Mouse (Mus musculus) lung, postnatal 0 days (tissue): ENCODE results near the gene Cby1. TPM values are rescaled to one million over a fixed set of nuclear protein-coding genes. Genes with fewer than 3 reads are reported as not detected.

ENCODE experiments used
- ATAC-seq: fragments of 200-750 bp; cut with Nextera tagmentation; 2 replicates; pipeline ENCODE4 v1.8.0; 2017; ENCODE audit warnings: moderate library complexity
- DNase-seq: peaks from one replicate; pipeline ENCODE4 v3.0.0-alpha.2; 2016; ENCODE audit warnings: low spot score
- H3K27ac ChIP-seq: fragments of 300-500 bp; sonication (generic); 2 replicates; pipeline ENCODE4 v1.5.1; 2014; ENCODE audit warnings: antibody characterized with exemption, mild to moderate bottlenecking, low read length, mixed read lengths
- H3K27me3 ChIP-seq: fragments of 300-500 bp; sonication (generic); replicated peaks from 2 replicates; pipeline ENCODE4 v1.6.1; 2014; ENCODE audit warnings: low read length, mixed read lengths; ENCODE audit not compliant: insufficient read depth
- H3K36me3 ChIP-seq: fragments of 300-500 bp; sonication (generic); 2 replicates; pipeline ENCODE4 v1.6.1; 2014; ENCODE audit warnings: low read length, mixed read lengths; ENCODE audit not compliant: insufficient read depth
- H3K4me1 ChIP-seq: fragments of 300-500 bp; sonication (generic); 2 replicates; pipeline ENCODE4 v1.6.1; 2014; ENCODE audit warnings: antibody characterized with exemption, low read depth, low read length, mixed read lengths; ENCODE audit not compliant: insufficient read depth
- H3K4me2 ChIP-seq: fragments of 300-500 bp; sonication (generic); replicated peaks from 2 replicates; pipeline ENCODE4 v1.6.1; 2014; ENCODE audit warnings: low read depth, mild to moderate bottlenecking, low read length, moderate library complexity, mixed read lengths
- H3K4me3 ChIP-seq: fragments of 300-500 bp; sonication (generic); 2 replicates; pipeline ENCODE4 v1.5.1; 2014; ENCODE audit warnings: low read depth, low read length
- H3K9ac ChIP-seq: fragments of 300-500 bp; sonication (generic); replicated peaks from 2 replicates; pipeline ENCODE4 v1.6.1; 2014; ENCODE audit warnings: low read depth, mild to moderate bottlenecking
- H3K9me3 ChIP-seq: fragments of 300-500 bp; sonication (generic); 2 replicates; pipeline ENCODE4 v1.6.1; 2016; ENCODE audit warnings: low read length, mixed read lengths
- CTCF ChIP-seq: IDR thresholded peaks from 2 replicates; pipeline ENCODE4 v1.5.1; 2016; ENCODE audit warnings: antibody characterized with exemption, mild to moderate bottlenecking
- EP300 ChIP-seq: IDR thresholded peaks from 2 replicates; pipeline ENCODE4 v1.6.1; 2016; ENCODE audit warnings: antibody characterized with exemption, mild to moderate bottlenecking, control low read depth
- WGBS: fragments of 180-500 bp; shearing (Covaris S2); extraction: QIAGEN DNeasy Blood & Tissue Kit; methylation state at CpG from one replicate; pipeline ENCODE4 v1.1.7; 2014; 5-methylcytosine and 5-hydroxymethylcytosine counted together
- polyA plus RNA-seq: library from polyadenylated mRNA; unstranded; fragments of >200 nt; fragmentation: Nextera tagmentation; extraction: Ambion mirVana; gene quantifications from 2 replicates; pipeline ENCODE4 v1.2.1, GENCODE M21; 2015

The Cby1 gene
- polyA plus RNA-seq, 1 experiment from 2014 or later: 45.3 TPM

DNA sequence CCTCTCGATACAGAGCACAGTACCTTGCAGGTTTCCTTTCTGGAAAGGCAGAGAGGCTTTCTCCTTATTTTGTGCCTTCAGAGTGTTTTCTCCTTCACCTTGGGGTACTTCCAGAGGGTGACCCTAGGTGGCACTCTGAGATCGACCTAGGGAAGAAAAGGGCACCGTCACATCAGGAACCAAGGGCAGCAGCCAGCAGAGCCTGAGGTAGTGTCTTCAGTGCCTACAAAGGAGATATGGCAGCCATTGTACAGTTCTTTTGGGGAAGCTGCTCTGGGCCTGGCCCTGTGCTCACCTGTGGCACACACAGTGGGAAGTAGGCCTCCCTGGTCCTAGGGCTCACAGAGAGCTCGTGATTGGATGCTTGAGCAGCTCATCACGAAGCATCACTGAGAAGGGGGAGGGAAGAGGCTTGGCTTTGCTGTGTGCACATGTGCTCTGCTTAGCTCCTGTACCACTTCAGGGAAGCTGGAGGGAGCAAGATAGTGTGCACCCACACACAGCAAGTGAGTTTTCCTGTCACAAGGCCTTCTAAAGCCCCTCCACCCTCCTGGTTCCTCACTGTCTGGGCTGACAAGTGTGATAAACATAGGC, 49.3 kb downstream of the Cby1 start:
- no peaks in the 10 kb centered on the region for H3K9me3 ChIP-seq
- no peak for TF ChIP-seq EP300
- TF ChIP-seq CTCF: no peak
- no peak overlapping the region for H3K9ac ChIP-seq
- WGBS: 90% methylated on average over 5 of the region's 5 CpGs
- peaks cover 20% of the 10 kb centered on the region; the same call in 1 of the 2 replicates for H3K36me3 ChIP-seq
- H3K4me1 ChIP-seq: no peaks in the 10 kb centered on the region
- no peak overlapping the region for H3K4me3 ChIP-seq
- DNase-seq: no peak
- H3K27me3 ChIP-seq: no peaks in the 10 kb centered on the region
- no peak overlapping the region for H3K4me2 ChIP-seq
- H3K27ac ChIP-seq: no peak overlapping the region
- ATAC-seq: no peak

- H3K9me3 ChIP-seq: no peaks in the 10 kb centered on the region
- H3K4me3 ChIP-seq: no peak overlapping the region
- ATAC-seq (no peak), DNase-seq (no peak)
- 89% methylated on average over 7 of the region's 7 CpGs for WGBS
- H3K9ac ChIP-seq: no peak overlapping the region
- H3K4me1 ChIP-seq: no peaks in the 10 kb centered on the region
- H3K27me3 ChIP-seq: no peaks in the 10 kb centered on the region
- H3K4me2 ChIP-seq: no peak overlapping the region
- peaks cover 30% of the 10 kb centered on the region for H3K36me3 ChIP-seq
- TF ChIP-seq CTCF (no peak), EP300 (no peak)
- H3K27ac ChIP-seq: no peak overlapping the region
These were observed 56.6 kb downstream of the Cby1 start for GRCm38 (mm10) chr15:79715646-79716045.

- TF ChIP-seq EP300 (no peak), CTCF (no peak)
- DNase-seq (no peak), ATAC-seq (no peak)
- no peak overlapping the region for H3K4me3 ChIP-seq
- 93% methylated on average over 6 of the region's 6 CpGs for WGBS
- H3K9ac ChIP-seq: no peak overlapping the region
- H3K36me3 ChIP-seq: peaks cover 29% of the 10 kb centered on the region
- H3K27me3 ChIP-seq: no peaks in the 10 kb centered on the region
- no peaks in the 10 kb centered on the region for H3K9me3 ChIP-seq
- no peak overlapping the region for H3K27ac ChIP-seq
- H3K4me2 ChIP-seq: no peak overlapping the region
- no peaks in the 10 kb centered on the region for H3K4me1 ChIP-seq
These were observed 57.7 kb downstream of the Cby1 start for GRCm38 (mm10) chr15:79716710-79717109.

Other genes with a start within 250 kb of the Cby1 start
- gene Csnk1e, start 203.6 kb upstream of the Cby1 start, polyA plus RNA-seq: 67.2 and 72.4 TPM in 2 replicates
- gene Kcnj4, start 154.0 kb upstream of the Cby1 start, polyA plus RNA-seq: not detected in 2 replicates
- 54.3 and 64.5 TPM in 2 replicates for gene Kdelr3, start 142.8 kb upstream of the Cby1 start, polyA plus RNA-seq
- gene Ddx17, start 112.5 kb upstream of the Cby1 start, polyA plus RNA-seq: 28.3 and 39.6 TPM in 2 replicates
- 0.90 and 1.2 TPM in 2 replicates for gene Dmc1, start 54.1 kb upstream of the Cby1 start, polyA plus RNA-seq
- 1.2 and 1.3 TPM in 2 replicates for gene Fam227a, start 243 bp upstream of the Cby1 start, polyA plus RNA-seq
- 167 and 168 TPM in 2 replicates for gene Tomm22, start 11.7 kb downstream of the Cby1 start, polyA plus RNA-seq
- 12.7 and 13.9 TPM in 2 replicates for gene Josd1, start 28.7 kb downstream of the Cby1 start, polyA plus RNA-seq
- 16.9 and 17.9 TPM in 2 replicates for gene Gtpbp1, start 31.6 kb downstream of the Cby1 start, polyA plus RNA-seq
- 4.5 and 5.1 TPM in 2 replicates for gene Sun2, start 83.3 kb downstream of the Cby1 start, polyA plus RNA-seq
- 49.5 and 52.4 TPM in 2 replicates for gene Dnal4, start 118.7 kb downstream of the Cby1 start, polyA plus RNA-seq
- 1.0 and 1.2 TPM in 2 replicates for gene Nptxr, start 145.6 kb downstream of the Cby1 start, polyA plus RNA-seq
- 0.13 TPM in 1 of 2 replicates, not detected in the other for gene Npcd, start 175.0 kb downstream of the Cby1 start, polyA plus RNA-seq
- gene Cbx6, start 175.5 kb downstream of the Cby1 start, polyA plus RNA-seq: 52.2 and 60.6 TPM in 2 replicates
- 24.8 and 29.5 TPM in 2 replicates for gene Apobec3, start 232.5 kb downstream of the Cby1 start, polyA plus RNA-seq